Mouse (Mus musculus): ENCODE results near the gene Fam3c. TPM values are rescaled to one million over a fixed set of nuclear protein-coding genes. Genes with fewer than 3 reads are reported as not detected.

The Fam3c gene
- total RNA-seq, 1 experiment from 2014 or later = 74.1 TPM

GRCm38 (mm10) chr6:22355396-22356085 lies 502 bp downstream of the Fam3c start:
- no peak for ATAC-seq (ENCODE audit: extremely low read depth, insufficient number of reproducible peaks, low FRiP score, poor library complexity, severe bottlenecking)

DNA sequence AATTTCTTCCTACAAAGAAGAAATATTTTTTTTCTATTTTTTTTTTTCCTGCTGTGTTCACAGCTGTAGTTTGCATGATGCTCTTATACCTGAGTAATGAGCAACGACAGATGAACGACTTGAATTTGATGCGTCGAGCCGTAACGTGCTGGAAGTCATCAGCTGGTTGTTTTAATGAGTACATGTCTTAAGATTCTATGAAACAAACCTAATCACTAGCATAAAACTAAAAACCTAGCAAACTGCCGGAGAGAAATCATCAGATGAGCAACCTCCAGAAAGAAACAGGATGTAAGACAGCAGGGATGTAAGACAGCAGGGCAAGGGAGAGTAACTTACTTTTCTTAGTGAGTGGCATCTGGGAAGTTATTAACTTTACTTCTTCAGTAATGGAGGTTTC lies 1.4 kb downstream of the Fam3c start:
- no peak for ATAC-seq (ENCODE audit: extremely low read depth, insufficient number of reproducible peaks, low FRiP score, poor library complexity, severe bottlenecking)

DNA sequence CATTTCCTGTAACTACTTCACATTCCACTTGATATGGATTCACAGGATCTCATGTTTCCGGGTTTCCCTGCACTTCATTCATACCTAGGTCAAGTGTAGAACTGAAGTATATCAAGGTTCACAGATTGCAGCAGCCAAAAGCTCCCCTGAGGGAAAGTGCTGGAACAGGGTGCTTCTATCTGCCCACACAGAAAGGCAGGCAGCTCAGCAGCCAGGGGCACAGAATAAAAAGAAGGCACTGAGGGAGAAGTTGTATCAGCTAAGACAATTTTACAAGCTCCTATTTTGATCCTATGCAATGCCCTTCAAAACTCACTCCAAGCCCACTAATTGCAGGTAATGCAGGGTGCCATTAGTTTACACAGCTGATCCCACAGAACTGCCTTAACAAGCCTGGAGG lies 2.0 kb downstream of the Fam3c start:
- ATAC-seq (ENCODE audit: extremely low read depth, insufficient number of reproducible peaks, low FRiP score, poor library complexity, severe bottlenecking) = no peak

GRCm38 (mm10) chr6:22351551-22351950 lies 4.5 kb downstream of the Fam3c start:
- no peak for ATAC-seq (ENCODE audit: extremely low read depth, insufficient number of reproducible peaks, low FRiP score, poor library complexity, severe bottlenecking)

DNA sequence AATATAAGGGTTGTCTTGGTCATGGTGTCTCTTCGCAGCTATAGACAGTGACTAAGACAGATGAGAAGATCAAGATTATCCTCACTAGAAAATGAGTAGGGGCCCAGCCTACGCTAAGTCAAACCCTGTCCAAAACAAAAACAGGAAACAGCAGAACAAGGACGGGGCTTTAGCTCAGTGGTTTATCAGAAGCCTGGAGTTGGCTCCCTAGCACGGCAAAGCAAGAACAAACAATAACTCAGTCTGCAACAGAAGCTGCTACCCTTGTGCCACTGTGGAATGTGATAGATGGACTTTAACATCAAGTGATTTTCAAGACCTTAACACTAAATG lies 5.8 kb downstream of the Fam3c start:
- ATAC-seq (ENCODE audit: extremely low read depth, insufficient number of reproducible peaks, low FRiP score, poor library complexity, severe bottlenecking) = no peak

DNA sequence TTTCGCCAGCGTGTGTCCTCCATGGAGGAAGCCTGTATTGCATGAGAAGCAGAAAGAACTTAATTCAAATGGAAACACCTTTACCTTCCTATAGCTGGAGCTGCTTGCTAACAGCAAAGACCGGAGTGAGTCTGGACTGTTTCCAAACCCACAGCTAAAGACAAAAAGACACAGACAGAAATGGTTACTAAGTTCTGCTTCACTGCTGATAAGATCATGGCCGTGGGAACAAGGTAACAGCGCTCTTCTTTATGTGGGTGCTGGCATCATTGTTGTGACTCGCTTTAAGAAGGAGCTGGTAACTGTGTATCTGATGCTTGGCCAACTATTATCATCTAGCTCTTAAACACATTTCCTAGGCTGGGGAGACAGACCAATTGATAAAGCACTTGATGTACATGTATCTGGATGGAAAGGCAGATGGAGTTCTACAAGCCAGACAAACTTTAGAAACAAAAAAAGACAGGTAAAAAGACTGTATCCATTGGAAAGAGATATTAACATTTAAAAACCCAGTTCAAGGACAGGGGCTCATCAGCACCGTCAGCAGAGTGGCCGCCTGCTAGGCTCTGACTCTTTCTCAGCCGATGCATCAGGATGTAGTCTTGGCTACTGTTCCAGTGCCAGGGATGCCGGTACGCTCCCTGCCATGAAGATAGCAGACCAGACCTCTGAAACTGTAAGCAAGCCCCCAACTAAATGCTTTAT lies 6.4 kb downstream of the Fam3c start:
- ATAC-seq (ENCODE audit: extremely low read depth, insufficient number of reproducible peaks, low FRiP score, poor library complexity, severe bottlenecking) = 0 out of 2 replicates have a peak, but pooled peaks have one; percentile 27

DNA sequence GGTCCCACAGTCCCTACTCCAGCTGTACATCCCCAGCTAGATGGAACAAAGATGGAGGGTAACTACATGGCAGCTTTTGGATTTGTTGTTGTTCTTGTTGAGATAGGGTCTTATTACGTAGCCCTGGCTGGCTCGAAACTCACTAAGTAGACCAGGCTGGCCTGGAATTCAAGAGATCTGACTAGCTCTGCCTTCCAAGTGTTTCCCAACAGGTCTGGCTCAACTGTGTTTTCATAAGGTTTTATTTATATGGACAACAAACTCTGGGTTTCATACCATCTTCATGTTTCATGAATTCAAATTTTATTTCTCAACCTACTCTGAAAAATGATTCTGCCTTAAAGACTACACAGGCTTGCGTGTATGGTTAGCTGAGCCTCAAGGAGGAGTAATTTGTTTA lies 7.1 kb downstream of the Fam3c start:
- no peak for ATAC-seq (ENCODE audit: extremely low read depth, insufficient number of reproducible peaks, low FRiP score, poor library complexity, severe bottlenecking)

GRCm38 (mm10) chr6:22348130-22348529 lies 7.9 kb downstream of the Fam3c start:
- ATAC-seq (ENCODE audit: extremely low read depth, insufficient number of reproducible peaks, low FRiP score, poor library complexity, severe bottlenecking) = no peak

- peak; percentile 29; the same call in 1 of the 2 replicates for ATAC-seq (ENCODE audit: extremely low read depth, insufficient number of reproducible peaks, low FRiP score, poor library complexity, severe bottlenecking)
These were observed 8.7 kb downstream of the Fam3c start for GRCm38 (mm10) chr6:22347132-22347902.

DNA sequence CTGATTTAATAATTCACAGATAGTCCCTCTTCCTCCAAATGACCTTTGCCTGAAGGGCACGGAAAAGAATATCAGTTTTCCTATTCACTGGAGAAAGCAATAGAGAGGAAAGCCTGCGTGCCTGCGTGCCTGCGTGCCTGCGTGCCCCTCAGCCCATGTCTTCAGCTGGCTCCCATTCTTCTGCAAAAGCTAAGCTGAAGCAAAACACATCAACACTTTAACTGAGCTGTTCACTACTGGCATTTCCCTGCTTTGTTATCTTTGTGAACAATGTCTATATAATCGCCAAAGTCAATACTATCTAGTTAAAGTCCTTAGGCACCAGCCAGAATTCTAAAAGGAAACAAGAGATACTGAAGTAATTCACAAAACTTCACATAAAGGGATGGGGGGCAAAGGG lies 11.6 kb downstream of the Fam3c start:
- ATAC-seq (ENCODE audit: extremely low read depth, insufficient number of reproducible peaks, low FRiP score, poor library complexity, severe bottlenecking) = no peak

DNA sequence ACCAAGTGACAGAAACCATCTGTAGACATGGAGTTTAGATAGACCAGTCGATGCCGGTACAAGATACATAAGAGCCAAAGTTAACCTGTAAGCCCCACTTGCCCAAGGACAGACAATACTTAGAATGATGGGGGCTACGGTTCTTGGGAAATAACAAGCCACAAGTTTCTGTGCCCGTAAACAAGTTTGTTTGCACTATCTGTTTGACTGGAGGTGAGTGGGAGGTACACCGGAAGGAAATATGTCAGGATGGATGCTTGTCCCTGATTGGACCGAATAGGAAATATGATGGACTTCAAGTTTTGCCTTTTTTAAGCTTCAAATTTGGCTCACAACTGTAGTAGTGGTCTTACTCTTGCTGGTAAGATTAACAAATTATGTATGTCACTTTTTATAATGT lies 12.3 kb downstream of the Fam3c start:
- no peak for ATAC-seq (ENCODE audit: extremely low read depth, insufficient number of reproducible peaks, low FRiP score, poor library complexity, severe bottlenecking)

DNA sequence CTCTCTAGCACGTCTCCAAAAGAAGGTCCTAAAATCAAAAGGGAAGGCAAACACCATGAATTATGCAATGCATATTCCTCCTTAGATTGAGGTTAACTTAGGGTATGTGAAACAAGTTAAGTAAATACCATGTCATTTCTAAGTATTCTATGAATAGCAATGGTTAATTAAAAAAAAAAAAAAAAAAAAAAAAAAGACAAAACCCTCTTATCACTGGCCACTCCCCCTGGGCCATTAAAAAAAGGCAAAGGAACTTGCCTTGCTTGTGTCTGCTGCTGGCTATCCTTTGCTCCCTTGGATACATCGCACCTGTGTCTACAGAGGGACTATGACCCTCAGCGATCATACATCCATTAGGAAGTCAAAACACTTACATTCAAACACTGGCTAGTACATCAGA lies 12.8 kb downstream of the Fam3c start:
- no peak for ATAC-seq (ENCODE audit: extremely low read depth, insufficient number of reproducible peaks, low FRiP score, poor library complexity, severe bottlenecking)

GRCm38 (mm10) chr6:22340779-22341178 lies 15.3 kb downstream of the Fam3c start:
- ATAC-seq (ENCODE audit: extremely low read depth, insufficient number of reproducible peaks, low FRiP score, poor library complexity, severe bottlenecking) = no peak

GRCm38 (mm10) chr6:22339763-22340542 lies 16.1 kb downstream of the Fam3c start:
- peak; percentile 46; the same call in 1 of the 2 replicates for ATAC-seq (ENCODE audit: extremely low read depth, insufficient number of reproducible peaks, low FRiP score, poor library complexity, severe bottlenecking)

DNA sequence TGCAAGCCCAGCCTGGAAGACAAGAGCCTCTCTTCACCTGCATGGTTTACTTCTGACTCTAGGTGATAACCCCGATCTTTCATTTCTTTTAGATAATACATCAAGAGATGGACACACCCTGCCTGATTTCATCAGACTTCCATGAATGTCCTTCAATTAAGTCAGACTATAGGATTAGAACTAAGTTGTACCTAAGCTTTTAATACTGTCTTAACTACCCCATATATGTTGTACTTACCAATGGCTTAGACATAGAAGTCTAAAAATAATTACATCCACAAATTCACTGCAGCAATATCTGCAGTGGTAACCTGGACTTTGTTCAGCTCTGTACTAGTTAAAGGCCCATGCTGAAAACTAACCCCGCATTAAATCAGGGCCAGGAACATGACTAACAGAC lies 23.5 kb downstream of the Fam3c start:
- no peak for ATAC-seq (ENCODE audit: extremely low read depth, insufficient number of reproducible peaks, low FRiP score, poor library complexity, severe bottlenecking)

DNA sequence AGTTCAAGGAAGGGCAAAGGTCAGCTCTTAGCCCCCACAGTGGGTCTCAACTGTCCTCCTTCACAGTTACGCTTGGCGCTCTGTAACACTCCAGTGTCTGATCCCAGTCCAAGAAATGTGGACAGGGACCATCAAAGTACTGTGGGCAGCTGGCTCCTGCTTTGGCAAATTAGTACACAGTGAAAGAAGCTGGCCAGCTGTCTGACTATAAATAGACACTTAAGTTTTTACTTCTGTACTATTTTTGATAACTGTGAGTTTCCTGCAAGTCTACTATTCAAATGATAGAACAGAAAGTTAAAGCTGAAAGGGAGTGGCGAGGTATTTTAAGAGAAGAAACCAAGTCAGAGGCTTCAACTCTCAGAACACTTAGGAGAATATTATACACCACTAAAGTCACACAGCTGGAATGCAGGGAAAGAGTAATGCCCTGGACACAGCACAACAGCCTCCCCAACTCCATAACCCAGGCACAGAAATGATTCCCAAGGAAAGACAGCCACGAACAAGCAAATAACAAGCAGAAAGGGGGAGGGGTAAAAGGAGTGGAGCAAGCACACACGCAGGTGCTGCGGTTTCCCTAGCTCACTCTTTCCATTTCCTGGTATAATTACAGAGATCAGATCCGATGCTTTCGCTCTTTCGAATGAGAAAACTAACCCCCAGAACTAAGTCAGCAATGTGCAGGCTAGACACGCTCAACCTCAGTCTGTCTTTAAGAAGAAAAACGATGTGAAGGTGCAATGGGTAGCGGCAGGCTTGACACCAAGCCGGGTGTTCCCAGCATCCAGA lies 25.7 kb downstream of the Fam3c start:
- peak; percentile 56 for ATAC-seq (ENCODE audit: extremely low read depth, insufficient number of reproducible peaks, low FRiP score, poor library complexity, severe bottlenecking)

DNA sequence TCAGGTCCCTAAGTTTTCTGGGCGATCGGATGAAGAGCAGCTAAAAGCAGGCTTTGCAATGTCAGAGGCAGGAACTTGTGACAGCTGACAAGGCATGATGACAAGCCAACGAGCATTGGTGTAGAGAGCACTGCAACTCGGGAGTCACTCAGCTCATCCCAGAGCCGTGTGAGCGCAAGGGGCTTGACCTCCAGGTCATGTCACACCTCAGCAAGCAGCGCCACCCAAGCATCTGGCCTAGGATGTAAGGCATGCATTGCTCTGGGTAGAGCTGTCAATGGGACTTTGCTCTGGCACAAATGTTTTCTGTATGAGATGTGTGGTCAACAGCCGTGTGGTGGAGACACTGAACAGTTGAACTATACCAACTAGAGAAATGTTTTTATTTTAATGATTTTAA lies 28.1 kb downstream of the Fam3c start:
- ATAC-seq (ENCODE audit: extremely low read depth, insufficient number of reproducible peaks, low FRiP score, poor library complexity, severe bottlenecking) = no peak

GRCm38 (mm10) chr6:22327091-22327490 lies 29.0 kb downstream of the Fam3c start:
- no peak for ATAC-seq (ENCODE audit: extremely low read depth, insufficient number of reproducible peaks, low FRiP score, poor library complexity, severe bottlenecking)

DNA sequence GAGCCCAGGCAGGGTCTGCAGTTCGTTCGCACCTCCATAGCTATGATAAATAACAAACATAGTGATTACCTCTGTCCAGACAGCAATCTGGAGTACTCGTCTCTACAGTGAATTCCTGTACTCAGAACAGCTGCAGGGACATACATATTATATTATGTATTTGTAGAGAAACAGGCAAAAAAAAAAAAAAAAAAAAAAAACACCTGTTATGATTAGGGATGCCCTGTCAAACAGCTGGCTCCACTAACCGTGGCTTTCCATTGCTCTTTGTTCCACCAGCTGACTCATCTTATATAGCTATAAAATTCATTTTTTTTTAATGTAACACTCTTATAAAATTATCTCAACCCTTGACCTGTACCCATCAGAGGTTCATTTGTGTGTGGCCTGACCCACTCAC lies 29.8 kb downstream of the Fam3c start:
- no peak for ATAC-seq (ENCODE audit: extremely low read depth, insufficient number of reproducible peaks, low FRiP score, poor library complexity, severe bottlenecking)

All from neutrophil, adult 5-6 weeks (primary cell).